Mouse (Mus musculus) lung, postnatal 14 days (tissue): Measurements from ENCODE around the gene Mep1a.
A peak's percentile ranks its signal among the peaks of the same experiment; 100 is the strongest.
"Not testable (repeated sequence)": the region's sequence is repeated elsewhere in the genome, so short reads cannot be mapped to it uniquely, and the experiment has no call there.

Source experiments
- DNase-seq: peaks from one replicate; pipeline ENCODE4 v3.0.0; 2021

Mep1a gene

GRCm38 (mm10) chr17:43502592-43502991 lies at the start of gene Mep1a:
Gene Mep1a (minus strand): TSS chr17:43502812.
- DNase-seq, result no peak

GRCm38 (mm10) chr17:43551122-43551630 lies 48.6 kb upstream of the Mep1a start:
- DNase-seq, result no peak

GRCm38 (mm10) chr17:43544040-43544439 lies 41.4 kb upstream of the Mep1a start:
- no peak for DNase-seq

GRCm38 (mm10) chr17:43543539-43543938 lies 40.9 kb upstream of the Mep1a start, which contains the start of gene Ankrd66:
Gene Ankrd66 (minus strand): TSS chr17:43543639.
- DNase-seq, result no peak

GRCm38 (mm10) chr17:43538767-43539166 lies 36.2 kb upstream of the Mep1a start:
- no peak for DNase-seq

- DNase-seq, result not testable (repeated sequence)
These were observed 34.2 kb upstream of the Mep1a start for GRCm38 (mm10) chr17:43536841-43537240.

GRCm38 (mm10) chr17:43534362-43535222 lies 32.0 kb upstream of the Mep1a start:
- peak; percentile 62 for DNase-seq

- no peak for DNase-seq
These were observed 28.6 kb upstream of the Mep1a start for GRCm38 (mm10) chr17:43531192-43531591.

- no peak for DNase-seq
These were observed 27.9 kb upstream of the Mep1a start for GRCm38 (mm10) chr17:43530507-43530906.

- no peak for DNase-seq
These were observed 17.6 kb upstream of the Mep1a start for GRCm38 (mm10) chr17:43520166-43520565.

- DNase-seq, result peak; percentile 76
These were observed 16.2 kb upstream of the Mep1a start for GRCm38 (mm10) chr17:43518644-43519409.

- DNase-seq, result no peak
These were observed 8.2 kb upstream of the Mep1a start for GRCm38 (mm10) chr17:43510782-43511181.

- no peak for DNase-seq
These were observed 2.0 kb upstream of the Mep1a start for GRCm38 (mm10) chr17:43504594-43504934.

- no peak for DNase-seq
These were observed 1.4 kb upstream of the Mep1a start for GRCm38 (mm10) chr17:43503861-43504593.

- DNase-seq, result no peak
These were observed 981 bp downstream of the Mep1a start for GRCm38 (mm10) chr17:43501631-43502030.

- DNase-seq, result no peak
These were observed 1.4 kb downstream of the Mep1a start for GRCm38 (mm10) chr17:43501223-43501622.

- no peak for DNase-seq
These were observed 2.1 kb downstream of the Mep1a start for GRCm38 (mm10) chr17:43500513-43500912.

GRCm38 (mm10) chr17:43497521-43497920 lies 5.1 kb downstream of the Mep1a start:
- DNase-seq, result no peak

GRCm38 (mm10) chr17:43495502-43495901 lies 7.1 kb downstream of the Mep1a start:
- no peak for DNase-seq

- not testable (repeated sequence) for DNase-seq
These were observed 12.2 kb downstream of the Mep1a start for GRCm38 (mm10) chr17:43490371-43490770.

- no peak for DNase-seq
These were observed 14.0 kb downstream of the Mep1a start for GRCm38 (mm10) chr17:43488439-43489151.

- no peak for DNase-seq
These were observed 16.6 kb downstream of the Mep1a start for GRCm38 (mm10) chr17:43485982-43486381.
